Mouse (Mus musculus) thymus, postnatal 4 days (tissue): ENCODE measurements at regions not wholly inside any gene's neighbourhood (a gene's known extent, or its start where the extent isn't known, plus 50 kb on each side); places are given as distances from the start of the nearest gene placed in this dataset.

Experiments used
- DNase-seq: peaks from one replicate; pipeline ENCODE4 v3.0.0; 2021

- DNase-seq: no peak
Measured at GRCm38 (mm10) chr8:89150952-89151351, 107.0 kb upstream of the Sall1 start.

GRCm38 (mm10) chr8:89141529-89142235 lies 97.7 kb upstream of the Sall1 start:
- DNase-seq: no peak

- DNase-seq: no peak
Measured at GRCm38 (mm10) chr8:89139876-89140275, 95.9 kb upstream of the Sall1 start.

- no peak for DNase-seq
Measured at GRCm38 (mm10) chr8:89138416-89139125, 94.6 kb upstream of the Sall1 start.

- DNase-seq: no peak
Measured at GRCm38 (mm10) chr8:89134581-89135484, 90.9 kb upstream of the Sall1 start.

GRCm38 (mm10) chr8:89134058-89134457 lies 90.1 kb upstream of the Sall1 start:
- no peak for DNase-seq

- DNase-seq: no peak
Measured at GRCm38 (mm10) chr8:89121051-89121450, 77.1 kb upstream of the Sall1 start.

GRCm38 (mm10) chr8:89107895-89108660 lies 64.1 kb upstream of the Sall1 start:
- DNase-seq: no peak

GRCm38 (mm10) chr8:89106346-89106745 lies 62.4 kb upstream of the Sall1 start:
- DNase-seq: no peak

GRCm38 (mm10) chr8:89097396-89097795 lies 53.4 kb upstream of the Sall1 start:
- no peak for DNase-seq
